In the genomic region with DNA sequence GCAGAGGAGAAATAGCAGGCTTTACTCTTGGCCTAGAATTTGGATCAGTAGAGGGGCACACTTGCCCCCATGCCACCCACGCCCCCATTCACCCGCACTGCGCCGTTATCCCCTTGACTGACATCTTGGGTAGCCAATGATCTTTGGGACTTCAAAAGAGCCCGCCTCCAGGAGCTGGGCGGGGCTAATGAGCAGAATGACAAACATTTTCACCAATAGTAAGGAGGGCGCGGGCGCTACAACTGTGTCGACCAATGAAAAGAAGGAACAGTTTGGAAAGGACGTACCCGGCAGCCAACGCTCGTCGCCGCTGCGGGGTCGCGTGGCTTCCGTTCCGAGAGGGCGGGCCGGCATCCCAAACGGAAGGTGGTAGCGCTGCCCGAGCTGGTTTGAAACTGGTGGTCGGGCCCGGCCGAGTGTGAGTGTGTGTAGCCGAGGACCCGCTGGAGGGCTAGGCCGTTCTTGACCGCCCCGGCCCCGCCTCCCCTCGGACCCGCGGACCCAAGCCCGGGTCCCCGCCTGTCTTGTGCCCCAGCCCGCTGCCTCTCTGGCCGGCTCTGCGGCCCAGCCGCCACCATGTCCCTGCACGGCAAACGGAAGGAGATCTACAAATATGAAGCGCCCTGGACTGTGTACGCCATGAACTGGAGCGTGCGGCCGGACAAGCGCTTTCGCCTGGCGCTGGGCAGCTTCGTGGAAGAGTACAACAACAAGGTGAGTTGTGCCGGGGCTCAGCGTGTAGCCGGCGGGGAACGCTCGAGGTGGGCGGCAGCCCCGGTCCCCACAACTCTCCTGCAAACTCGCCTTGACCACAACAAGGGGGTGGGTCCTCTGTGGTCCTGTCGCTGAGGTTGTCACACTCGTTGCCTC, we compare ENCODE assay signal across 8 mouse cellular contexts. TPM values are rescaled to one million over a fixed set of nuclear protein-coding genes. Genes with fewer than 3 reads are reported as not detected.
DNase-seq lines count a peak whose midpoint lies in the region; ATAC-seq and TF ChIP-seq lines count a peak whose summit lies in the region.

TSS of gene Dcaf7 (plus strand) at position 325 of the 870 bp plus-strand sequence.

- H3K4me1 ChIP-seq in ES-Bruce4 (ENCODE audit: control insufficient read depth, insufficient read depth, low read length): no peaks in the 10 kb centered on the region
- H3K4me1 ChIP-seq in forebrain, embryonic 13.5 days: peaks cover 27% of the 10 kb centered on the region
- H3K4me1 ChIP-seq in liver, postnatal 0 days (ENCODE audit: insufficient read depth): peaks cover 18% of the 10 kb centered on the region; the same call in 1 of the 2 replicates
- H3K4me1 ChIP-seq in neural tube, embryonic 14.5 days (ENCODE audit: control insufficient read depth, insufficient read depth, low read length): peaks cover 15% of the 10 kb centered on the region

- no peak for TF ChIP-seq POLR2A in ES-Bruce4 (IDR thresholded peaks at IDR 0.05; ENCODE audit: insufficient read depth, low read length)

- peak within 1 kb of the TSS; percentile 89 for H3K9ac ChIP-seq in ES-Bruce4 (ENCODE audit: low read depth, poor library complexity, severe bottlenecking)
- H3K9ac ChIP-seq in forebrain, embryonic 13.5 days: peak within 1 kb of the TSS; percentile 90
- peak within 1 kb of the TSS; percentile 93 for H3K9ac ChIP-seq in liver, postnatal 0 days (replicated peaks)
- peak within 1 kb of the TSS; percentile 76 for H3K9ac ChIP-seq in neural tube, embryonic 14.5 days (replicated peaks; ENCODE audit: low read depth, low read length)

- H3K36me3 ChIP-seq in ES-Bruce4 (ENCODE audit: control insufficient read depth, insufficient read depth, low read length, poor library complexity, severe bottlenecking): no peaks in the 10 kb centered on the region
- H3K36me3 ChIP-seq in forebrain, embryonic 13.5 days (ENCODE audit: poor library complexity, severe bottlenecking): no peaks in the 10 kb centered on the region
- no peaks in the 10 kb centered on the region for H3K36me3 ChIP-seq in liver, postnatal 0 days (replicated peaks; ENCODE audit: insufficient read depth, low read length)
- H3K36me3 ChIP-seq in neural tube, embryonic 14.5 days (ENCODE audit: control insufficient read depth, insufficient read depth, low read length): no peaks in the 10 kb centered on the region

- no peak for TF ChIP-seq CTCF in ES-Bruce4 (IDR thresholded peaks at IDR 0.05; ENCODE audit: low read depth, low read length)
- TF ChIP-seq CTCF in liver, postnatal 0 days (IDR thresholded peaks at IDR 0.05; ENCODE audit: low read depth): no peak

- H3K9me3 ChIP-seq in ES-Bruce4 (replicated peaks; ENCODE audit: control insufficient read depth, insufficient read depth, low read length, poor library complexity, severe bottlenecking): 0 out of 2 replicates have a peak, but pooled peaks cover 2% of the 10 kb centered on the region
- no peaks in the 10 kb centered on the region for H3K9me3 ChIP-seq in forebrain, embryonic 13.5 days (replicated peaks)
- no peaks in the 10 kb centered on the region for H3K9me3 ChIP-seq in liver, postnatal 0 days (ENCODE audit: low read length)
- no peaks in the 10 kb centered on the region for H3K9me3 ChIP-seq in neural tube, embryonic 14.5 days (ENCODE audit: control insufficient read depth, low read length)

- peak within 1 kb of the TSS; percentile 81 for H3K4me2 ChIP-seq in forebrain, embryonic 13.5 days
- H3K4me2 ChIP-seq in liver, postnatal 0 days (ENCODE audit: low read depth, low read length): peak within 1 kb of the TSS; percentile 86
- peak within 1 kb of the TSS; percentile 84 for H3K4me2 ChIP-seq in neural tube, embryonic 14.5 days (ENCODE audit: low read depth, low read length)

- ATAC-seq in cerebellum, adult (ENCODE audit: insufficient number of reproducible peaks, low FRiP score, low TSS enrichment): peak; percentile 98
- ATAC-seq in forebrain, embryonic 13.5 days: peak; percentile 98
- peak; percentile 98 for ATAC-seq in liver, postnatal 0 days
- ATAC-seq in neural tube, embryonic 14.5 days (ENCODE audit: low read depth): peak; percentile 98

- intact Hi-C loops in heart, postnatal 10 days (cut with DNase I): no loop called here

- peak within 1 kb of the TSS; percentile 32 for H3K27ac ChIP-seq in ES-Bruce4 (ENCODE audit: insufficient read depth, low read length)
- H3K27ac ChIP-seq in forebrain, embryonic 13.5 days: peak within 1 kb of the TSS; percentile 86
- peak within 1 kb of the TSS; percentile 89 for H3K27ac ChIP-seq in liver, postnatal 0 days (ENCODE audit: low read depth)
- peak within 1 kb of the TSS; percentile 91 for H3K27ac ChIP-seq in neural tube, embryonic 14.5 days (ENCODE audit: low read depth, low read length)

- DNase-seq in heart, postnatal 10 days: peak; percentile 98
- peak; percentile 85 for DNase-seq in large intestine, adult 2 months (ENCODE audit: low read depth, low spot score)
- DNase-seq in liver, postnatal 0 days: peak; percentile 97
- DNase-seq in testis, postnatal 10 days (ENCODE audit: low spot score): peak; percentile 95

- WGBS in forebrain, embryonic 13.5 days: under 1% methylated on average over 65 of the region's 66 CpGs
- WGBS in large intestine, adult 2 months: under 1% methylated on average over 66 of the region's 66 CpGs
- WGBS in liver, postnatal 0 days (ENCODE audit: insufficient replicate concordance): under 1% methylated on average over 66 of the region's 66 CpGs
- WGBS in neural tube, embryonic 14.5 days: under 1% methylated on average over 64 of the region's 66 CpGs

- no peak for TF ChIP-seq EP300 in ES-Bruce4 (IDR thresholded peaks at IDR 0.05; ENCODE audit: insufficient read depth, low read depth, low read length)
- TF ChIP-seq EP300 in liver, postnatal 0 days (IDR thresholded peaks at IDR 0.05; ENCODE audit: low read depth): peak; percentile 74

- H3K4me3 ChIP-seq in ES-Bruce4 (ENCODE audit: low read depth, low read length): peak within 1 kb of the TSS; percentile 95
- H3K4me3 ChIP-seq in forebrain, embryonic 13.5 days: peak within 1 kb of the TSS; percentile 92
- H3K4me3 ChIP-seq in liver, postnatal 0 days (ENCODE audit: low read depth, low read length): peak within 1 kb of the TSS; percentile 93
- peak within 1 kb of the TSS; percentile 93 for H3K4me3 ChIP-seq in neural tube, embryonic 14.5 days (ENCODE audit: low read depth, low read length)

- H3K27me3 ChIP-seq in ES-Bruce4 (ENCODE audit: control insufficient read depth, insufficient read depth, low read length, poor library complexity, severe bottlenecking): no peaks in the 10 kb centered on the region
- no peaks in the 10 kb centered on the region for H3K27me3 ChIP-seq in forebrain, embryonic 13.5 days
- no peaks in the 10 kb centered on the region for H3K27me3 ChIP-seq in liver, postnatal 0 days (ENCODE audit: insufficient read depth, low read length)
- H3K27me3 ChIP-seq in neural tube, embryonic 14.5 days (ENCODE audit: control insufficient read depth, insufficient read depth, low read length): no peaks in the 10 kb centered on the region; the same call in 1 of the 2 replicates

RNA-seq across cellular contexts. Expression of gene Dcaf7, which starts in this region (rescaled TPM):
- 48.9 TPM in 2 replicates for polyA plus RNA-seq in ES-Bruce4 (2011; ENCODE audit: insufficient read depth, insufficient read length, low read depth, missing spikeins)
- polyA plus RNA-seq in forebrain, embryonic 13.5 days (2015; fragmentation: Nextera tagmentation; extraction: Ambion mirVana): 82.1 and 99.4 TPM in 2 replicates
- total RNA-seq in heart, postnatal 10 days (2021): 10 to 100 TPM; 54.6 to 57.6 TPM
- polyA plus RNA-seq in large intestine, adult 2 months (2012; rRNA removed): 27.3 and 41.3 TPM in 2 replicates
- 18.6 and 20.6 TPM in 2 replicates for polyA plus RNA-seq in liver, postnatal 0 days (2015; fragmentation: Nextera tagmentation; extraction: Ambion mirVana)
- polyA plus RNA-seq in neural tube, embryonic 14.5 days (2014; fragmentation: Nextera tagmentation; extraction: Ambion mirVana): 143 and 164 TPM in 2 replicates

Comparison
In these comparisons a context has a peak if more than half of its experiments do, and no peak if none do; other contexts are left out.
1. Peak in every context shown above with its lines: DNase-seq, ATAC-seq, H3K4me3 ChIP-seq and H3K27ac ChIP-seq.
2. H3K27ac ChIP-seq: peak in every context shown above with its lines; median percentile 91 in neural tube, embryonic 14.5 days; 89 in liver, postnatal 0 days; 86 in forebrain, embryonic 13.5 days; 32 in ES-Bruce4.